17 mouse cellular contexts compared by ENCODE assay signal in genomic region chr14:62816827-62817226, GRCm38 (mm10).
"Had no signal": no experiment of that assay in that cellular context is flagged by ENCODE, and none has a peak within 500 bp of the region (broad histone marks: within the 10 kb centered on the region; RNA-seq: fewer than 3 reads in every experiment).

No protein-coding gene starts in this region.

- H3K27me3 ChIP-seq: lung, embryonic 15.5 days; midbrain, embryonic 13.5 days; midbrain, embryonic 15.5 days; neural tube, embryonic 12.5 days; stomach, embryonic 15.5 days had no signal

- H3K9ac ChIP-seq: lung, embryonic 15.5 days; midbrain, embryonic 13.5 days; midbrain, embryonic 15.5 days; neural tube, embryonic 12.5 days; stomach, embryonic 15.5 days had no signal

- H3K4me2 ChIP-seq: lung, embryonic 15.5 days; midbrain, embryonic 11.5 days; midbrain, embryonic 13.5 days; midbrain, embryonic 15.5 days; neural tube, embryonic 12.5 days; stomach, embryonic 15.5 days had no signal

- H3K4me1 ChIP-seq: lung, embryonic 15.5 days; midbrain, embryonic 13.5 days; midbrain, embryonic 15.5 days; neural tube, embryonic 12.5 days; stomach, embryonic 15.5 days had no signal

- H3K4me3 ChIP-seq: lung, embryonic 15.5 days; megakaryocyte, embryonic 14.5 days; midbrain, embryonic 13.5 days; midbrain, embryonic 15.5 days; neural tube, embryonic 12.5 days; stomach, embryonic 15.5 days had no signal

- H3K27ac ChIP-seq: lung, embryonic 15.5 days; macrophage; midbrain, embryonic 13.5 days; midbrain, embryonic 15.5 days; neural tube, embryonic 12.5 days; stomach, embryonic 15.5 days; stomach, postnatal 0 days had no signal

- DNase-seq: lung, adult 2 months; lung, postnatal 14 days; lung, postnatal 36 days; right cerebral cortex, postnatal 14 days; thymus, adult 18-20 months; thymus, postnatal 14 days; thymus, postnatal 36 days had no signal

- H3K9me3 ChIP-seq: lung, embryonic 15.5 days; megakaryocyte, embryonic 14.5 days; midbrain, embryonic 13.5 days; midbrain, embryonic 15.5 days; neural tube, embryonic 12.5 days; stomach, embryonic 15.5 days had no signal

- H3K36me3 ChIP-seq: lung, embryonic 15.5 days; midbrain, embryonic 13.5 days; midbrain, embryonic 15.5 days; neural tube, embryonic 12.5 days; stomach, embryonic 15.5 days had no signal

- ATAC-seq: lung, postnatal 0 days; midbrain, embryonic 13.5 days; midbrain, embryonic 15.5 days had no signal
